Mouse (Mus musculus) CH12.LX (cell line): Measurements from ENCODE around the gene Hcar2.

ENCODE experiments used
- CTCF ChIP-seq, 2 experiments: IDR thresholded peaks in 1 of 2; conservative IDR thresholded peaks in 1 of 2; 2 replicates each; pipeline ENCODE4 v1.5.1; 2011 to 2012; ENCODE audit warnings: low read depth in 2 of 2, low read length in 2 of 2, improper control_type of control experiment in 1 of 2, inconsistent platforms in 1 of 2, mild to moderate bottlenecking in 1 of 2, moderate library complexity in 1 of 2
- ETS1 ChIP-seq: conservative IDR thresholded peaks from 2 replicates; pipeline ENCODE4 v1.6.1; 2012; ENCODE audit warnings: low read depth, mild to moderate bottlenecking, inconsistent platforms, low read length, improper control_type of control experiment, moderate library complexity
- KAT2A ChIP-seq: IDR thresholded peaks from 2 replicates; pipeline ENCODE4 v1.6.1; 2012; ENCODE audit warnings: low read length, improper control_type of control experiment, inconsistent platforms; ENCODE audit not compliant: insufficient replicate concordance
- MEF2A ChIP-seq: IDR thresholded peaks from 2 replicates; pipeline ENCODE4 v1.6.1; 2014; ENCODE audit warnings: low read depth, mild to moderate bottlenecking, inconsistent platforms, low read length, improper control_type of control experiment, borderline replicate concordance
- POLR2A ChIP-seq: IDR thresholded peaks from 2 replicates; pipeline ENCODE4 v1.6.1; 2011; ENCODE audit warnings: low read depth, mild to moderate bottlenecking, improper control_type of control experiment, low read length

GRCm38 (mm10) chr5:123883891-123884290 is 18.6 kb upstream of the Hcar2 start:
- TF ChIP-seq CTCF (conservative IDR thresholded peaks at IDR 0.05 in 1 of 2, IDR thresholded peaks at IDR 0.05 in 1 of 2; ENCODE audit: low read depth in 2 of 2, low read length in 2 of 2): no peak
- no peak for TF ChIP-seq POLR2A
- no peak for TF ChIP-seq ETS1
- no peak for TF ChIP-seq KAT2A
- TF ChIP-seq MEF2A: no peak
